Mouse (Mus musculus): ENCODE results near the gene Rmnd5a. TPM values are rescaled to one million over a fixed set of nuclear protein-coding genes. Genes with fewer than 3 reads are reported as not detected.

Rmnd5a gene
- total RNA-seq, 4 experiments from 2014 or later, result 76.1 to 96.7 (median 85.5) TPM

- DNase-seq, result no peak
These were observed 69.3 kb downstream of the Rmnd5a start for GRCm38 (mm10) chr6:71371085-71371605.

- no peak for DNase-seq
These were observed 71.0 kb downstream of the Rmnd5a start for GRCm38 (mm10) chr6:71369416-71369815.

DNA sequence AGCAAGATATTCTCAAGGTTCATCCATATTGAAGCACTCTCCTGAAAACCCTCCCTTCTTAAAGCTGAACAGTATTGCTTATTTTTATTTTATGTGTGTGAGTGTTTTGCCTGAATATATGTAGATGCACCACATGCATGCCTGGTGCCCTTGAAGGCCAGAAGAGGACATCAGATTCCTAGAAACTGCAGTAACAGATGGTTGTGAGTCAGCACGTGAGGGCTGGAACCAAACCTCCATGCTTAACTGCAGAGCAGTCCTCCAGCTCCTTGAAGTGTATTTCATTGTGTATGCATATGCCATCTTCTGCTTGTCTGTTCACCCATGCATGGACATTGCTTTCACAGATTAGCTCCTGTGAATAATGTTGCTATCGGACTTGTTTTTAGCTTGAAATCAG is 76.4 kb downstream of the Rmnd5a start:
- no peak for DNase-seq

- no peak for DNase-seq
These were observed 79.2 kb downstream of the Rmnd5a start for GRCm38 (mm10) chr6:71361156-71361670.

DNA sequence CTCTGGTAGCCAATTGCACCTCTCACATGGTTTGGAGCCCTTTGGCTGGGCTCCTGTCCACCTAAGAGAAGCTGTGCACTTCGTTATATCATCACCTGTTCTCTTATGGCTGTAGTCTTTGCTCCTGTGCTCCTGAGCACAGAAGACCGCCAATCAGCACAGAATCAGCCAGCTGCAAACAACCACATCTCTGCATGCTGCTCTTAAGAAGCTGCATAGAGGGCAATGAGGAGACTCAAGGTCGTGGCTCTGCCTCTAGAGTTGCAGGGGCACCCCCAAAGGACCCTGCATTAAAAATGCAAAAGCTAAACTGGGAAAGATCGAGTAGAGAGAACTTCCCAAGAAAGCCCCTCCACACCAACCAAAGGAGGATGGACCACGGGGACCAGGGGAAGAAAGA is 79.7 kb downstream of the Rmnd5a start:
- no peak for DNase-seq

GRCm38 (mm10) chr6:71360221-71360620 is 80.2 kb downstream of the Rmnd5a start:
- no peak for DNase-seq

DNA sequence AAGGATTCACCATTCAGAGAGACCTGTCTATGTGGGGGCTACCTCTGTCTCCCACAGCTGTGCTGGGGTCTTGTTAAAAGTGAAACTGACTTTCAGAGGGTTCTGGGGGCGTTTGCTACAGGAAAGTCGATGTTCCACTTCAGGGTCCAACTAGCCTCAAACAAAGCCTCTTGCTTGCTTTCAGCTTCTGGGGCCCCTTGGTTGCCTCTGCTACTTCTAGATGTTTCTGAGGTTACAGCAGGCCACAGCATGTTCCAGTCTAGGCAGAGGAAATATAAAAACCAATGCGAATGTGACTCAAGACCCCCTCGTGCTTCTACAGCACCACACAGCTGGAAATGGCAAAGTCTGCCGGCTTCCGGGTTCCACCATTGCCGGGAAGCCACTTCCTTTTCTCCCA is 82.9 kb downstream of the Rmnd5a start:
- no peak for DNase-seq

GRCm38 (mm10) chr6:71353722-71354121 is 86.7 kb downstream of the Rmnd5a start:
- no peak for DNase-seq

GRCm38 (mm10) chr6:71352866-71353427 is 87.5 kb downstream of the Rmnd5a start:
- no peak for DNase-seq

- no peak for DNase-seq
These were observed 88.2 kb downstream of the Rmnd5a start for GRCm38 (mm10) chr6:71352201-71352600.

- no peak for DNase-seq
These were observed 89.2 kb downstream of the Rmnd5a start for GRCm38 (mm10) chr6:71351201-71351600.

- DNase-seq, result no peak
These were observed 92.4 kb downstream of the Rmnd5a start for GRCm38 (mm10) chr6:71348006-71348405.

DNA sequence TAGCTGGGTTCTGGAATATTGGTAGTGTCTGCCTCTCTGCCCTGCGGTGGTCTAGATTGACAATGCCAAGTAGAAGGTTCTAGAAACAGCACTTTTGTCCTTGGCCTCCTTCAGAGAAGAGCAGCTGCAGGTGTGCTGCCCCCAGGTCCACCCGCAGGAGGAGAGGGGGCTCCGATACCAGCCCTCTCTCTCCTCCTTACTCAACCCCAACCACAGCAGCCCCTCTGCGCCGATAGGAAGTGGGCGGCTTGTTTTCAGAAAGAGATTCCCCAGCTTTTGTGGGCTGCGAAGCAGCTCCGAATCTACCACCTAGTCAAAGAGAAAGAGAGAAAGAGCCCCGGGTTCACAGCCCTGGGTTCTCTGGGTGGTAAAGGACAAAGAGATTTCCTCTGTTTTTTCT is 99.3 kb downstream of the Rmnd5a start:
- no peak for DNase-seq

GRCm38 (mm10) chr6:71339351-71339750 is 101.1 kb downstream of the Rmnd5a start:
- no peak for DNase-seq

DNA sequence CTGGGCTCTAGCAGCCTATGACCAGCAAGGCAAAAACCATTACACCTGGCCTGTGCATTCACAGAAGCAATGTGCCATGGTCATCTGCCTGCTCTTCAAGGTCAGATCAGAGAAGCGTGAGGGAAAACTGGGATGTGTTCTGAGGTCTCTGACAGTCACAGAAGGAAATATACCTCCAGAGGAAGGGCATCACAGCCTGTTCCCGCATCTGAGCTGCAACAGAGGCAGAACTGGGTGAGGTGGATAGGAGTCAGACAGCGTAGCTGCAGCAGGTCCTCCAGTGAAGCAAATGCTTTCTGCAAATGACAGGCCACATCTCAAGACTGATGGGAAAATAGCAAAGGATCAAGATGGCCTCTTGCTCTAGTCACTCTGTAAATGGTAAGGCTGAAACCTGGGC is 101.5 kb downstream of the Rmnd5a start:
- DNase-seq, result no peak

Other genes starting within 250 kb of the Rmnd5a start
- 1 to 10 TPM in 1 of 4 experiments, not detected in 3; 1.2 TPM for gene Fabp1, start 240.8 kb downstream of the Rmnd5a start, total RNA-seq (2022)
- gene Krcc1, start 169.0 kb downstream of the Rmnd5a start, total RNA-seq (2022), result 10 to 100 TPM; 57.0 to 69.2 (median 65.6) TPM
- gene Smyd1, start 118.4 kb downstream of the Rmnd5a start, total RNA-seq (2022), result under 1 TPM in 3 of 4 experiments, not detected in 1; 0.13 to 0.23 (median 0.21) TPM
- gene Cd8b1, start 117.8 kb downstream of the Rmnd5a start, total RNA-seq (2022), result under 1 TPM in 3 of 4 experiments, not detected in 1; 0.31 to 0.32 (median 0.31) TPM
- gene Cd8a, start 67.2 kb downstream of the Rmnd5a start, total RNA-seq (2022), result 1 to 10 TPM in 2 of 4 experiments, under 1 TPM in 2; 0.17 to 1.2 (median 0.61) TPM
- gene Rnf103, start 53.3 kb upstream of the Rmnd5a start, total RNA-seq (2022), result 10 to 100 TPM; 38.7 to 47.8 (median 43.5) TPM
- 100 to 1,000 TPM; 115 to 148 (median 141) TPM for gene Chmp3, start 103.2 kb upstream of the Rmnd5a start, total RNA-seq (2022)
- gene Kdm3a, start 192.4 kb upstream of the Rmnd5a start, total RNA-seq (2022), result 10 to 100 TPM; 27.3 to 53.0 (median 38.4) TPM